Mouse (Mus musculus) mesoderm, embryonic 11.5 days (tissue): Measurements from ENCODE around the gene Rpl9.

ENCODE experiments used
- DNase-seq: peaks from one replicate; pipeline ENCODE4 v3.0.0-alpha.2; 2012; ENCODE audit warnings: low read depth, low spot score

Gene Rpl9

GRCm38 (mm10) chr5:65374746-65375145 lies 16.5 kb downstream of the Rpl9 start:
- no peak for DNase-seq

- DNase-seq, result no peak
Observed at GRCm38 (mm10) chr5:65371551-65371950, 19.7 kb downstream of the Rpl9 start.

- DNase-seq, result no peak
Observed at GRCm38 (mm10) chr5:65367837-65368236, 23.4 kb downstream of the Rpl9 start.

- no peak for DNase-seq
Observed at GRCm38 (mm10) chr5:65357771-65358170, 33.5 kb downstream of the Rpl9 start.

- DNase-seq, result no peak
Observed at GRCm38 (mm10) chr5:65356851-65357250, 34.4 kb downstream of the Rpl9 start.

- no peak for DNase-seq
Observed at GRCm38 (mm10) chr5:65354985-65355384, 36.3 kb downstream of the Rpl9 start.

GRCm38 (mm10) chr5:65354097-65354496 lies 37.1 kb downstream of the Rpl9 start:
- DNase-seq, result no peak

GRCm38 (mm10) chr5:65350508-65350907 lies 40.7 kb downstream of the Rpl9 start:
- DNase-seq, result no peak

GRCm38 (mm10) chr5:65348168-65348567 lies 43.1 kb downstream of the Rpl9 start, which contains the start of gene Klb:
Gene Klb, plus strand, starts transcription at chr5:65348314.
- peak; percentile 34 for DNase-seq

- DNase-seq, result no peak
Observed at GRCm38 (mm10) chr5:65340167-65340566, 51.1 kb downstream of the Rpl9 start.

- DNase-seq, result no peak
Observed at GRCm38 (mm10) chr5:65338394-65338793, 52.9 kb downstream of the Rpl9 start.
